Mouse (Mus musculus) embryonic fibroblast, embryonic 13.5 days (primary cell): Measurements from ENCODE around the gene Txn1.

Experiments
- CTCF ChIP-seq: IDR thresholded peaks from 2 replicates; pipeline ENCODE4 v1.5.1; 2011; ENCODE audit warnings: mild to moderate bottlenecking, control low read depth, low read length, moderate library complexity, borderline replicate concordance; ENCODE audit not compliant: insufficient read depth
- POLR2A ChIP-seq: IDR thresholded peaks from 2 replicates; pipeline ENCODE4 v1.6.1; 2011; ENCODE audit warnings: low read depth, mild to moderate bottlenecking, control low read depth, low read length, moderate library complexity

DNA sequence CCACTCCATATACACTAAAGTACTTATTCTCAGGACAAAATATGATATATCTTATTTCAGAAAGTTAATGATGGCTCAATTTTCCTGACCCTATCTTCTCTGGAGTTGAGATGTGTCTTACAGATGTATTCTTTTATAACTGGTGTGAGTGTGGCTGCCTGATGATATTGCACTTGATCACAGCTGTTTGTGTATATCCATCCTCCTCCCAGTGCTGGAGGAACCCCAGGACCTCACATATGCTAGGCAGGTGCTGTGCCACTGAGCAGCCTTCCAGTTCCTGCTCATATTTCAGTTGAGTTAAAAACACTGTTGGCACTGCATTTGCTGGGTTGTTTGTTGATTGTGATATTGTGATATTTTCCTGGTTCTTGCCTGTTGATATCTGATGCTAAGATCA lies 14.1 kb upstream of the Txn1 start:
- TF ChIP-seq CTCF: no peak
- TF ChIP-seq POLR2A: no peak
